Mouse (Mus musculus) bone marrow, adult 2 months (tissue): ENCODE data around the gene Susd4.

ENCODE experiments used
- CTCF ChIP-seq: fragments of 200-500 bp; IDR thresholded peaks from 2 replicates; pipeline ENCODE4 v1.5.1; 2011; ENCODE audit warnings: low read length, control low read depth; ENCODE audit not compliant: control insufficient read depth, insufficient read depth
- POLR2A ChIP-seq: fragments of 200-500 bp; IDR thresholded peaks from 2 replicates; pipeline ENCODE4 v1.6.1; 2011; ENCODE audit warnings: low read depth, mild to moderate bottlenecking, control low read depth, low read length, borderline replicate concordance; ENCODE audit not compliant: control insufficient read depth

DNA sequence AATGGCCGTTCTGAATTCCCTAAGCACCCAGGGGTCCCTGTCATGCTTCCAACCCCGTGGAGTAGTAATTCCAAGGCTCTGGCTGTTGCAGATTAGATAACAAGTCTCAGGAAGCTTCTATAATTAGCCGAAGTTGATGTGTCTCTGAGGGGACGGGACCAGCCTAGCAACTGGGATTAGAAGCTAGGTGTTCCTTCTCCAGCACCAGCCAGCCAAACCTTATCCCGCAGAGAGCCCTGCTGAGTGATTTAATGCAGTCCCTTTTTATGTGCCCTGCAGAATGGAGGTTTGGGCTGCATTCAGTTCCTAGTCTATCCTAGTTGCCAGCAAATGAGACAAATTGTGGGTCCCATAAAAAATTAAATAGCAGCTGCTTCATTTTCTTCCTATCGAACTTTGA lies 54.0 kb downstream of the Susd4 start:
- TF ChIP-seq CTCF (no peak), POLR2A (no peak)
